Mouse (Mus musculus): ENCODE measurements at regions not wholly inside any gene's neighbourhood (a gene's known extent, or its start where the extent isn't known, plus 50 kb on each side); places are given as distances from the start of the nearest gene placed in this dataset.

DNA sequence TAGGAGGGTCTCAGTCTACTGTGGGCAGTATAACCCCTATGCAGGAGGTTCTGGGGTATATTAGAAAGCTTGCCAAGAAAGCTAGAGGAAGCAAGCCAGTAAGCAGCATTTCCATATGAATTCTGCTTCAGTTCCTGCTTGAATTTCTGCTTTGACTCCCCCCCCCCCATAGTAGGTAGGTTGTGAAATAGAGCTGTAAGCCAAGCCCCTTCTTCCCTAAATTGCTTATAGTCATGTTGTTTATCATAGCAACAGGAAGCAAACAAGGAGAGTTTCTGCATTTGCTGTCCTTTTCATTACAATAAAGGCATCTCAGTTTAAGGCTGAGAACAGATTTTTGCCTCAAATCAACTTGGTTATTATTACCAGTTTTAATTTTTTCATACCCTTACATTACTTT is 524.0 kb upstream of the Camk1g start:
- no peak overlapping the region for H3K4me3 ChIP-seq (ENCODE audit: low read depth, low read length)
- H3K27ac ChIP-seq (ENCODE audit: insufficient read depth, low read depth, low read length) = no peak overlapping the region
- H3K36me3 ChIP-seq (ENCODE audit: control insufficient read depth, insufficient read depth, low read length) = no peaks in the 10 kb centered on the region
- H3K4me1 ChIP-seq (ENCODE audit: control insufficient read depth, insufficient read depth, insufficient read length, low read length) = no peaks in the 10 kb centered on the region
- no peaks in the 10 kb centered on the region for H3K27me3 ChIP-seq (ENCODE audit: control insufficient read depth, insufficient read depth, low read length)
- TF ChIP-seq POLR2A (IDR thresholded peaks at IDR 0.05; ENCODE audit: low read depth, low read length) (no peak), CTCF (IDR thresholded peaks at IDR 0.05; ENCODE audit: extremely low read depth, insufficient read length, insufficient replicate concordance, low read depth, low read length) (no peak)

GRCm38 (mm10) chr1:193876540-193876939 is 506.4 kb upstream of the Camk1g start:
- H3K27me3 ChIP-seq (ENCODE audit: control insufficient read depth, insufficient read depth, low read length) = no peaks in the 10 kb centered on the region
- H3K4me1 ChIP-seq (ENCODE audit: control insufficient read depth, insufficient read depth, insufficient read length, low read length) = no peaks in the 10 kb centered on the region
- H3K27ac ChIP-seq (ENCODE audit: insufficient read depth, low read depth, low read length) = no peak overlapping the region
- WGBS = 55% methylated on average over 2 of the region's 2 CpGs
- H3K4me3 ChIP-seq (ENCODE audit: low read depth, low read length) = no peak overlapping the region
- H3K36me3 ChIP-seq (ENCODE audit: control insufficient read depth, insufficient read depth, low read length) = no peaks in the 10 kb centered on the region
- TF ChIP-seq POLR2A (IDR thresholded peaks at IDR 0.05; ENCODE audit: low read depth, low read length) (no peak), CTCF (IDR thresholded peaks at IDR 0.05; ENCODE audit: extremely low read depth, insufficient read length, insufficient replicate concordance, low read depth, low read length) (no peak)

- Histone ChIP-seq H3K36me3 (ENCODE audit: control insufficient read depth, insufficient read depth, low read length) (no peaks in the 10 kb centered on the region), H3K27me3 (ENCODE audit: control insufficient read depth, insufficient read depth, low read length) (no peaks in the 10 kb centered on the region), H3K27ac (ENCODE audit: insufficient read depth, low read depth, low read length) (no peak overlapping the region), H3K4me3 (ENCODE audit: low read depth, low read length) (no peak overlapping the region), H3K4me1 (ENCODE audit: control insufficient read depth, insufficient read depth, insufficient read length, low read length) (no peaks in the 10 kb centered on the region)
- TF ChIP-seq CTCF (IDR thresholded peaks at IDR 0.05; ENCODE audit: extremely low read depth, insufficient read length, insufficient replicate concordance, low read depth, low read length) (no peak), POLR2A (IDR thresholded peaks at IDR 0.05; ENCODE audit: low read depth, low read length) (no peak)
These were observed 506.0 kb upstream of the Camk1g start for GRCm38 (mm10) chr1:193876121-193876520.

- H3K27me3 ChIP-seq (ENCODE audit: control insufficient read depth, insufficient read depth, low read length) = no peaks in the 10 kb centered on the region
- WGBS = 83% methylated on average over 3 of the region's 3 CpGs
- TF ChIP-seq POLR2A (IDR thresholded peaks at IDR 0.05; ENCODE audit: low read depth, low read length) (no peak), CTCF (IDR thresholded peaks at IDR 0.05; ENCODE audit: extremely low read depth, insufficient read length, insufficient replicate concordance, low read depth, low read length) (no peak)
- no peaks in the 10 kb centered on the region for H3K36me3 ChIP-seq (ENCODE audit: control insufficient read depth, insufficient read depth, low read length)
- no peaks in the 10 kb centered on the region for H3K4me1 ChIP-seq (ENCODE audit: control insufficient read depth, insufficient read depth, insufficient read length, low read length)
- no peak overlapping the region for H3K27ac ChIP-seq (ENCODE audit: insufficient read depth, low read depth, low read length)
- no peak overlapping the region for H3K4me3 ChIP-seq (ENCODE audit: low read depth, low read length)
These were observed 505.2 kb upstream of the Camk1g start for GRCm38 (mm10) chr1:193875287-193875686.

DNA sequence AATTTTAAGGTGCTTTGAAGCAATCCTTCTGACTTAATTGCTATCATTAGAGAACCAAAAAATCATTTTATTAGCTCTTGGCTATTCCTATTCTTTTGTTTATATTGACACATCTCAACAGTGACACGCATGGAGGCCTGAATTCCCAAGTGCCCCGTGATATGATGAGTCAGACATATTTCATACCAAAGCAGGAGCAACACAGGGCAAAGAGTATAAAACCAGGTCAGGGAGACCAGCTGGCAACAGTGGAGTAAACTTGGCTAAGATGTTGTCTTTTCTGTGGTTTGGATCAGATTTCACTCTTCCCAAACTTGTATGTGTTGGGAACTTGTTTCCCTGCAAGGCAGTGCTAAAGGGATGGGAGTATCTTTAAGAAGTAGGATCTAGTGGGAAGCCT is 500.6 kb upstream of the Camk1g start:
- Histone ChIP-seq H3K36me3 (ENCODE audit: control insufficient read depth, insufficient read depth, low read length) (no peaks in the 10 kb centered on the region), H3K27me3 (ENCODE audit: control insufficient read depth, insufficient read depth, low read length) (no peaks in the 10 kb centered on the region), H3K27ac (ENCODE audit: insufficient read depth, low read depth, low read length) (no peak overlapping the region), H3K4me1 (ENCODE audit: control insufficient read depth, insufficient read depth, insufficient read length, low read length) (no peaks in the 10 kb centered on the region), H3K4me3 (ENCODE audit: low read depth, low read length) (no peak overlapping the region)
- no peak for TF ChIP-seq POLR2A (IDR thresholded peaks at IDR 0.05; ENCODE audit: low read depth, low read length)
- no peak for TF ChIP-seq CTCF (IDR thresholded peaks at IDR 0.05; ENCODE audit: extremely low read depth, insufficient read length, insufficient replicate concordance, low read depth, low read length)
- WGBS = 61% methylated on average over 2 of the region's 2 CpGs

GRCm38 (mm10) chr1:193868639-193869320 is 498.7 kb upstream of the Camk1g start:
- H3K27me3 ChIP-seq (ENCODE audit: control insufficient read depth, insufficient read depth, low read length) = no peaks in the 10 kb centered on the region
- TF ChIP-seq POLR2A (IDR thresholded peaks at IDR 0.05; ENCODE audit: low read depth, low read length) = no peak
- TF ChIP-seq CTCF (IDR thresholded peaks at IDR 0.05; ENCODE audit: extremely low read depth, insufficient read length, insufficient replicate concordance, low read depth, low read length) = no peak
- no peak overlapping the region for H3K27ac ChIP-seq (ENCODE audit: insufficient read depth, low read depth, low read length)
- no peak overlapping the region for H3K4me3 ChIP-seq (ENCODE audit: low read depth, low read length)
- H3K4me1 ChIP-seq (ENCODE audit: control insufficient read depth, insufficient read depth, insufficient read length, low read length) = no peaks in the 10 kb centered on the region
- 85% methylated on average over 4 of the region's 4 CpGs for WGBS
- H3K36me3 ChIP-seq (ENCODE audit: control insufficient read depth, insufficient read depth, low read length) = no peaks in the 10 kb centered on the region

DNA sequence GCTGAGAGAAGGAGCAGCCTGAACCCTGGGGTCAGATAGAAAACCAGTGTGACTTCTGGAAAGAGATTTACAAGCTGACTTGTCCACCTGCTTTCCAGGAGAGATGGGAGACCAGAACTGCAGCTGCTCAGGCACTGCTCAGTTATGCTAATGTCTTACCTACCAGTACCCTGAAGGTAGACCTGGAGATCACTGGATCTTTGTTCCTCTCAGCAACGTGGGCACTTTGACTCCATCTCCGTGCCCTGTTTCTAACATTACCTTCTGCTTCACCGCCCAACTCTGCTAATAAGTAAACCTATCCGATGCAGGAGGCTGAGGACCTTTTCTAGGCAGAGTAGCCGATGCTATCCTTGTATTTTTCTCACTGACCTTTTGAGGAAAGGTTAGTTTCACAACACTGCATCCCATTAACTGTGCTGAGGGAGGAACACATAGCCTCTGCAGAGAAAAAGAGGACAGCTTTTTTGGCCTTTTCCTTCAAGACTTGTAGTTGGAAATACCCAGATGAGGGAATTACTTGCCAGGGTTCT is 490.7 kb upstream of the Camk1g start:
- no peaks in the 10 kb centered on the region for H3K4me1 ChIP-seq (ENCODE audit: control insufficient read depth, insufficient read depth, insufficient read length, low read length)
- TF ChIP-seq CTCF (IDR thresholded peaks at IDR 0.05; ENCODE audit: extremely low read depth, insufficient read length, insufficient replicate concordance, low read depth, low read length) (no peak), POLR2A (IDR thresholded peaks at IDR 0.05; ENCODE audit: low read depth, low read length) (no peak)
- no peaks in the 10 kb centered on the region for H3K27me3 ChIP-seq (ENCODE audit: control insufficient read depth, insufficient read depth, low read length)
- no peak overlapping the region for H3K27ac ChIP-seq (ENCODE audit: insufficient read depth, low read depth, low read length)
- no peak overlapping the region for H3K4me3 ChIP-seq (ENCODE audit: low read depth, low read length)
- 69% methylated on average over 5 of the region's 5 CpGs for WGBS
- H3K36me3 ChIP-seq (ENCODE audit: control insufficient read depth, insufficient read depth, low read length) = no peaks in the 10 kb centered on the region

Data from small intestine, adult 2 months (tissue).